Mouse (Mus musculus): Measurements from ENCODE around the gene Gja5. TPM values are rescaled to one million over a fixed set of nuclear protein-coding genes. Genes with fewer than 3 reads are reported as not detected.

Gja5 gene
- polyA plus RNA-seq, 1 experiment: 2.6 TPM

DNA sequence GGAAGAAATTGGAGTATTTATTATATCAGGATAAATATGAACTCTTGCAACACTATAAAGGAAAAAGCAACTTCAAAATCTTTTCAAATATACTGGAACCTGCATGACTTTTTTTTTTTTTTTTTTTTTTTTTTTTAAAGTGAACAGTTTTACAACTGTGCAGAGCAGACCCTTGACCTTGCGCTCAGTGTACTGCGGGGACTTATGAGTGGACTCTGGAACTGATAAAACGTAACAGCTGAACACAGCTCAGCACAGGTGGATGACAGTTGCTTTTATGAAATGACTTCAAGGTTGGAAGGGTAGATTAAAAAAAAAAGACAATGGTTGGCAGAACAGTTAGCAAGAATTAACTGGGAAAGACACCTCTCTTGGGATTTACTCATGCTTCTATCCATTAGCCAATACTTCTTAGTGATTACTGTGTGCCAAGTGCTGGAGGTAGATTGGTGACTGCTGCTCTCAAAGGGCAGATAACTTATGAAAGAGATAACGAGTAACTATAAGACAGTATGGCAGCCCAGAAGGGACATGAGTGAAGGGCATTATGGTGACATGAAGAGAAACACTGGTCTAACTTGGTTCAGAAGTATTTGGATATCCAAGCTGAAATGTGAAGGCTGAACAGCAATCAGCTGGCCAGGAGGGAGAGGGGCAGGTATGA lies 2.0 kb upstream of the Gja5 start:
- Histone ChIP-seq H3K27ac (replicated peaks; ENCODE audit: low read depth, low read length) (no peak overlapping the region), H3K4me1 (ENCODE audit: control insufficient read depth, insufficient read depth, insufficient read length, low read length) (no peaks in the 10 kb centered on the region; the same call in 1 of the 2 replicates), H3K4me3 (ENCODE audit: insufficient read depth, low read depth, low read length) (no peak overlapping the region)

- no peak within 1 kb of the TSS for H3K27ac ChIP-seq (replicated peaks; ENCODE audit: low read depth, low read length)
- H3K4me3 ChIP-seq (ENCODE audit: insufficient read depth, low read depth, low read length): peak within 1 kb of the TSS; percentile 86
- H3K4me1 ChIP-seq (ENCODE audit: control insufficient read depth, insufficient read depth, insufficient read length, low read length): no peaks in the 10 kb centered on the region; the same call in 1 of the 2 replicates
These were observed 503 bp downstream of the Gja5 start, which contains the start of gene Gpr89 for GRCm38 (mm10) chr3:96904851-96905541. TSS of gene Gpr89 (minus strand) at chr3:96905346.

GRCm38 (mm10) chr3:96905592-96905991 lies 1.1 kb downstream of the Gja5 start:
- no peak overlapping the region for H3K27ac ChIP-seq (replicated peaks; ENCODE audit: low read depth, low read length)
- peak overlapping the region; percentile 86 for H3K4me3 ChIP-seq (ENCODE audit: insufficient read depth, low read depth, low read length)
- no peaks in the 10 kb centered on the region; the same call in 1 of the 2 replicates for H3K4me1 ChIP-seq (ENCODE audit: control insufficient read depth, insufficient read depth, insufficient read length, low read length)

- no peak overlapping the region for H3K4me3 ChIP-seq (ENCODE audit: insufficient read depth, low read depth, low read length)
- no peaks in the 10 kb centered on the region for H3K4me1 ChIP-seq (ENCODE audit: control insufficient read depth, insufficient read depth, insufficient read length, low read length)
- H3K27ac ChIP-seq (replicated peaks; ENCODE audit: low read depth, low read length): no peak overlapping the region
These were observed 16.5 kb downstream of the Gja5 start for GRCm38 (mm10) chr3:96920991-96921390.

- Histone ChIP-seq H3K4me3 (ENCODE audit: insufficient read depth, low read depth, low read length) (no peak overlapping the region), H3K27ac (replicated peaks; ENCODE audit: low read depth, low read length) (no peak overlapping the region), H3K4me1 (ENCODE audit: control insufficient read depth, insufficient read depth, insufficient read length, low read length) (no peaks in the 10 kb centered on the region)
These were observed 20.1 kb downstream of the Gja5 start for GRCm38 (mm10) chr3:96924631-96925030.

- Histone ChIP-seq H3K27ac (replicated peaks; ENCODE audit: low read depth, low read length) (no peak within 1 kb of the TSS), H3K4me1 (ENCODE audit: control insufficient read depth, insufficient read depth, insufficient read length, low read length) (no peaks in the 10 kb centered on the region), H3K4me3 (ENCODE audit: insufficient read depth, low read depth, low read length) (no peak within 1 kb of the TSS)
These were observed 21.4 kb downstream of the Gja5 start, which contains the start of gene Gja8 for GRCm38 (mm10) chr3:96925920-96926319. TSS of gene Gja8 (minus strand) at chr3:96926020.

DNA sequence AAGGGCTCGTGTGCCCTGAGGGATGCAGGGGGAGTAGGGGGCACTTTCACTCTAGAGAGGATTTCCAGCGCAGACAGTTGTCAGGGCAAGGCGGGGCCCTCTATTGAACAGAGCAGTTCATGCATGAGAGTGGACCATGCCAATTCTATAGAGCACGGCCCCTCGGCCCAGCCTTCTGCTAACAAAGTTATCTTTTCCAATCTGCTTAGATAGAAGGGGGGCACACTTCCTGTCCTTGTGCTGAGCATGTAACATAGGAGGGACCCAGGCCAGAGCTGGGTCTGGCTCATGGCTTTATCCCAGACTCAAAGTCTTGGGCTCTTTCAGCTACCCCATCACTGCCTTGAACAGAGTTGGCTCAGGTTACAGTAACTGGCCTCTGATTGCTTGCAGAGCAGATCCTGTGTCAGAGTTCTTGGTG lies 26.8 kb downstream of the Gja5 start:
- H3K27ac ChIP-seq (replicated peaks; ENCODE audit: low read depth, low read length): no peak overlapping the region
- no peaks in the 10 kb centered on the region for H3K4me1 ChIP-seq (ENCODE audit: control insufficient read depth, insufficient read depth, insufficient read length, low read length)

DNA sequence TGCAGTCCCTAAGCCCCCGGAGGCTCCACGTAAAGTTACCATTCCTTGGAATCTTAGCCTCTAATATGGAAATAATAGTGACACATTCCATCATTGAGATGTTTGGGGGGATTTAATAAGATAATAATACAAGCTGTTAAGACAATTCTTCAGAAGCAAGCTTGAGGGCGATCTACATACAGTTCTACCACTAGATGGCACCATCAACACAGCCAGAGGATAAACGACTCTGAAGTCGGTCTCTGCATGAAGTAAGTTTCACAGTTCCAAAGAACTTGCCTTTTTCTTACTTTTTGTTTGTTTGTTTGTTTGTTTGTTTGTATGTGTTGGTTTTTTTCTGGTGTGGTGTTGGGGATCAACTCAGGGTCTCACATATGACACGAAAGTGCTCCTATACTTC lies 31.7 kb downstream of the Gja5 start:
- H3K27ac ChIP-seq (replicated peaks; ENCODE audit: low read depth, low read length): no peak overlapping the region

More for the DNA sequence above, 26.8 kb downstream of the Gja5 start:
- no peak overlapping the region for H3K4me3 ChIP-seq (ENCODE audit: insufficient read depth, low read depth, low read length)

DNA sequence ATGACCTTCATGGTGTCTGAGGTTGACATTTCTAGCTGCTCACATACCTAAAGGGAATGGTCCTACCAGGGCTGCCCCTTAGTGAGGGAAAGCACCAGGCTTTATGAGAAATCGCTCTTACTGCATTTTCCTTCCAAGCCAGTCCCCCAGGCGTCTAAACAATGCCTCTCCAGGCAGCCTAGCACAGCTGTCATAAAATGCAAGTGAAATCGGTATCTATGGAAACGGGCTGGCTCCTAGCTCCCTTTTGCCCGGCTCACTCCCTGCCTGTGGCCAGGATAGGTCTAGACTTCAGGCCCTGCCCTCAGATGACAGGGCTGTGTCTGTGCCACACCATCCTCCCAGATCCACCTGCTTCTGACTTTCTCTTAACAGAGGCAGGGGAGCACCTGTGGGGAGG lies 33.1 kb downstream of the Gja5 start:
- Histone ChIP-seq H3K27ac (replicated peaks; ENCODE audit: low read depth, low read length) (no peak overlapping the region), H3K4me1 (ENCODE audit: control insufficient read depth, insufficient read depth, insufficient read length, low read length) (no peaks in the 10 kb centered on the region), H3K4me3 (ENCODE audit: insufficient read depth, low read depth, low read length) (no peak overlapping the region)

More for the DNA sequence above, 31.7 kb downstream of the Gja5 start:
- no peaks in the 10 kb centered on the region for H3K4me1 ChIP-seq (ENCODE audit: control insufficient read depth, insufficient read depth, insufficient read length, low read length)
- H3K4me3 ChIP-seq (ENCODE audit: insufficient read depth, low read depth, low read length): no peak overlapping the region

GRCm38 (mm10) chr3:96938738-96939137 lies 34.2 kb downstream of the Gja5 start:
- Histone ChIP-seq H3K27ac (replicated peaks; ENCODE audit: low read depth, low read length) (no peak overlapping the region), H3K4me1 (ENCODE audit: control insufficient read depth, insufficient read depth, insufficient read length, low read length) (no peaks in the 10 kb centered on the region), H3K4me3 (ENCODE audit: insufficient read depth, low read depth, low read length) (no peak overlapping the region)

DNA sequence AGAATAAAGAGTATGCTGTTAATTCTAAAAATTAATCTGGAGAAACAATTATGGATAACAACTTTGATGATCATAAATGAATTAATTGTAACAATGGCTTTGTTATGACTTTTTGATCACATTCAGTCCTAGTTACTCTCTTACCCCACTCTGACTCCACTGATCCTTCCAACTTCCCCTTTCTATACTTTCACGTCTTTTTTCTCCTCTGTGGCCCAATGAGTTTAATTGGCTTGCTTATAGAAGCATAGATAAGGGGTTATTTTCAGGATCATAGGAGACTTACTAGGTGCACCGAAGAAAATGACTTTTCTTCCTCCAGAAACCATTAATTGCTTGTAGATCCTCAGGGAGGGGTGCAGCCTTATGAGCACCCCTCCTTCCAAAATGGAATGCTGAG lies 38.2 kb downstream of the Gja5 start:
- Histone ChIP-seq H3K27ac (replicated peaks; ENCODE audit: low read depth, low read length) (no peak overlapping the region), H3K4me1 (ENCODE audit: control insufficient read depth, insufficient read depth, insufficient read length, low read length) (no peaks in the 10 kb centered on the region), H3K4me3 (ENCODE audit: insufficient read depth, low read depth, low read length) (no peak overlapping the region)

- Histone ChIP-seq H3K27ac (replicated peaks; ENCODE audit: low read depth, low read length) (0 out of 2 replicates have a peak overlapping the region, but pooled peaks have one; percentile 27), H3K4me1 (ENCODE audit: control insufficient read depth, insufficient read depth, insufficient read length, low read length) (peaks cover 8% of the 10 kb centered on the region), H3K4me3 (ENCODE audit: insufficient read depth, low read depth, low read length) (peak overlapping the region; percentile 23; the same call in 1 of the 2 replicates)
These were observed 49.2 kb downstream of the Gja5 start for GRCm38 (mm10) chr3:96953489-96954233.

- Histone ChIP-seq H3K27ac (replicated peaks; ENCODE audit: low read depth, low read length) (no peak overlapping the region), H3K4me3 (ENCODE audit: insufficient read depth, low read depth, low read length) (no peak overlapping the region), H3K4me1 (ENCODE audit: control insufficient read depth, insufficient read depth, insufficient read length, low read length) (no peaks in the 10 kb centered on the region)
These were observed 56.1 kb downstream of the Gja5 start for GRCm38 (mm10) chr3:96960597-96960996.

DNA sequence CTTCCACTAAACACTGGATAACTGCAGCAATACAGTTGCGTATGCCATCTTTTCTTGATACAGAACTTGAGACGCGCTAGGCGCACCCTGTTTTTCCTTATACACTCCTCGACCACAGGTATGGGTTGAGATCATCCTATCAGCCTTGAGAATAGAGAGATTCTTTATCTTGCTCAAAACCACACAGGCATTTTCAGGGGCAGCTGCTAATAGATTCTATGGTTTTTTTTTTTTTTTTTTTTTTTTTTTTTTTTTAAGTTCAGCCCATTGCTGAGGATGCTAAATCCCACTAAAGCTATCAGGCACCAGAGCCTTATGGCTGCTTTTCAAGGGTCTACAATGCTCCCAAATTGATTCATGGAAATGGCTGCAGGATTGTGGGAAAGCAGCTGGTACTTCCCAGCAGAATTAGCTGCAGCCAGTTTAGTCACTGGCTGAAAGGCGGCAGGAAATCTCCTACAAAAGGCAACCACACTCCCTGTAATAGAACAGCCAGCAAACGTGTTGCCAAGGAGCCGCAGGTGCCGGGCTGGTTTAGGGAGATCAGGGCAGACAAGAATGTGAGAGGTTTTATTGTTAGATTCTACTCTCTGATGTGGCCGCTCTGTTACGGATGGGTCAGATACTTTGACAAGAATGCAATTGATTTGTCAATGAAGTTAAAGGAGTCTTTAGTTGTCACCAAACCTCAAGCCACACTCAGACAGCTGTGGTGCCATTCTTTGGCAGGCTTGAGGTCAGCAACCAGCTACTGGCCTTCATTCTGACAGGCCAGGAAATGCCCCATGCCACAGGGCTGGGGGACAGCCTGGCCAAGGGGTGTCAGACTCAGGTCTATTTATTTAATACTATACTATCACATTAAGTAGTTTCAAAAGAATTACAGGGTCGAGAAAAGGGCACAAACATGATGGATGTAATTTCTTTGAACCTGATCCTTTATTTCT lies 58.9 kb downstream of the Gja5 start:
- no peak overlapping the region for H3K4me3 ChIP-seq (ENCODE audit: insufficient read depth, low read depth, low read length)
- H3K27ac ChIP-seq (replicated peaks; ENCODE audit: low read depth, low read length): no peak overlapping the region
- no peaks in the 10 kb centered on the region for H3K4me1 ChIP-seq (ENCODE audit: control insufficient read depth, insufficient read depth, insufficient read length, low read length)

All from brown adipose tissue, adult 24 weeks (tissue).